Mouse (Mus musculus) MEL (cell line): ENCODE measurements around the gene Rnf157.

ENCODE experiments used
- CHD1 ChIP-seq: IDR thresholded peaks from 2 replicates; pipeline ENCODE4 v1.6.1; 2012; ENCODE audit warnings: low read depth, mild to moderate bottlenecking, inconsistent platforms, low read length, improper control_type of control experiment
- CHD2 ChIP-seq: IDR thresholded peaks from 2 replicates; pipeline ENCODE4 v1.6.1; 2011; ENCODE audit warnings: low read length, improper control_type of control experiment
- CTCF ChIP-seq, 3 experiments: IDR thresholded peaks in 2 of 3; conservative IDR thresholded peaks in 1 of 3; 2 replicates each; pipeline ENCODE4 v1.5.1; 2011 to 2012; ENCODE audit warnings: low read length in 3 of 3, low read depth in 2 of 3, mild to moderate bottlenecking in 2 of 3, improper control_type of control experiment in 1 of 3, inconsistent platforms in 1 of 3, mixed read lengths in 1 of 3, moderate library complexity in 1 of 3; ENCODE audit not compliant: control insufficient read depth in 1 of 3, insufficient read depth in 1 of 3, poor library complexity in 1 of 3, severe bottlenecking in 1 of 3
- ELF1 ChIP-seq: IDR thresholded peaks from 2 replicates; pipeline ENCODE4 v1.6.1; 2014; ENCODE audit warnings: low read depth, mild to moderate bottlenecking, inconsistent platforms, low read length, improper control_type of control experiment, moderate library complexity
- POLR2A ChIP-seq, 2 experiments: IDR thresholded peaks; 2 replicates each; pipeline ENCODE4 v1.6.1; 2011 to 2012; ENCODE audit warnings: low read length in 2 of 2, mild to moderate bottlenecking in 2 of 2, control low read depth in 1 of 2, improper control_type of control experiment in 1 of 2, low read depth in 1 of 2, moderate library complexity in 1 of 2; ENCODE audit not compliant: control insufficient read depth in 1 of 2, insufficient read depth in 1 of 2, poor library complexity in 1 of 2
- POLR2AphosphoS2 ChIP-seq: IDR thresholded peaks from 2 replicates; pipeline ENCODE4 v1.6.1; 2011; ENCODE audit warnings: low read length, improper control_type of control experiment
- POLR2AphosphoS5 ChIP-seq: IDR thresholded peaks from 2 replicates; pipeline ENCODE4 v1.6.1; 2012; ENCODE audit warnings: low read depth, borderline replicate concordance, mild to moderate bottlenecking, inconsistent platforms, low read length, moderate library complexity, mixed read lengths
- RAD21 ChIP-seq: IDR thresholded peaks from 2 replicates; pipeline ENCODE4 v1.6.1; 2011; ENCODE audit warnings: mild to moderate bottlenecking, low read depth, low read length, improper control_type of control experiment
- RCOR1 ChIP-seq: IDR thresholded peaks from 2 replicates; pipeline ENCODE4 v1.6.1; 2012; ENCODE audit warnings: low read depth, mild to moderate bottlenecking, inconsistent platforms, low read length, improper control_type of control experiment
- TAL1 ChIP-seq: IDR thresholded peaks from 2 replicates; pipeline ENCODE4 v1.6.1; 2012; ENCODE audit warnings: mild to moderate bottlenecking, inconsistent platforms, low read length, moderate library complexity, mixed read lengths
- TBP ChIP-seq: IDR thresholded peaks from 2 replicates; pipeline ENCODE4 v1.8.0; 2011; ENCODE audit warnings: low read depth, low read length, improper control_type of control experiment
- USF2 ChIP-seq, 2 experiments: IDR thresholded peaks; 2 replicates each; pipeline ENCODE4 v1.6.1; 2011 to 2012; ENCODE audit warnings: improper control_type of control experiment in 2 of 2, low read length in 2 of 2, borderline replicate concordance in 1 of 2, inconsistent platforms in 1 of 2, low read depth in 1 of 2, mild to moderate bottlenecking in 1 of 2; ENCODE audit not compliant: insufficient read depth in 1 of 2

DNA sequence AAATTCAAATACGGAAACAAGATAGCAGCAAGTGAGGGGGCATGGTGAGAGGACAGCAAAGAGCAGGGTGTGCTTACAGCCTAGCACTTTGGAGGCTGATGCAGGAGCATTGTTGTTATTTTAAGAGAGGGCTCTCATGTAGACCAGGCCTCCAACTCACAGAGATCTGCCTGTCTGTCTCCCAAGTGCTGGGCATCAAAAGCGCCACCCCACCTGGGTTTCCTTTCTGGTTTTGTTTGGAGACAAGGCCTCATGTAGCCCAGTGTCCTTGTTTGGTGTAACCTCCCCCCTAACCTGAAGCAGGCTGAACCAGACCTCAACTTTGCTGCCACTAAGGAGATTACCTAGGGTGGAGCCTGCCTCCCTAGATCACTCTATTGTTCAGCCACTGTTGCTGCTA, 9.7 kb upstream of the Rnf157 start:
- TF ChIP-seq CTCF (IDR thresholded peaks at IDR 0.05 in 2 of 3, conservative IDR thresholded peaks at IDR 0.05 in 1 of 3; ENCODE audit: control insufficient read depth in 1 of 3, insufficient read depth in 1 of 3, low read depth in 2 of 3, low read length in 3 of 3, poor library complexity in 1 of 3, severe bottlenecking in 1 of 3) (no peak), TAL1 (no peak), POLR2AphosphoS5 (no peak), RAD21 (no peak), POLR2AphosphoS2 (no peak), TBP (no peak), POLR2A (IDR thresholded peaks at IDR 0.05; ENCODE audit: control insufficient read depth in 1 of 2, insufficient read depth in 1 of 2, low read depth in 1 of 2, low read length in 2 of 2, poor library complexity in 1 of 2) (no peak), ELF1 (no peak), RCOR1 (no peak), CHD1 (no peak), CHD2 (no peak), USF2 (IDR thresholded peaks at IDR 0.05; ENCODE audit: borderline replicate concordance in 1 of 2, insufficient read depth in 1 of 2, low read depth in 1 of 2, low read length in 2 of 2) (no peak)
